Mouse (Mus musculus) heart, postnatal 0 days (tissue): ENCODE results near the gene Slc22a14.

Source experiments
- CTCF ChIP-seq: IDR thresholded peaks from 2 replicates; pipeline ENCODE4 v1.5.1; 2016; ENCODE audit warnings: antibody characterized with exemption, control low read depth, low read depth
- EP300 ChIP-seq: IDR thresholded peaks from 2 replicates; pipeline ENCODE4 v1.6.1; 2016; ENCODE audit warnings: antibody characterized with exemption, low read depth

DNA sequence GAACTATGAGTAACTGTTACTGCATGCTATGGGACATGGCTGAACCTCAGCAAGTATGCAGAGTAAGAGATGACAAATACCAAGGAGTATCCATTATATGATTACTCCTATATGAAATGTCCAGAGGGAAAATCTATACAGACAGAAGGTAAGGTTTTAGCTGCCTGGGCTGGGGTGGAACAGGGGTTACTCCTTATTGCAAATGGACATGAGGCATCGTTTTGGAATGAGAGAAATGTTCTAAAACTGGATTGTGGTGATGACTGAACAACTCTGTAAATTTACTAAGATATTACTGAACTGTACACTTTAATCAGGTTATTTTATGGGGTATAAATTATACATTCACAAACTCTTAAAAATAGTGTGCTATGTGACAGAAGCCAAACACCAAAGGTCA is 46.5 kb downstream of the Slc22a14 start:
- TF ChIP-seq CTCF (no peak), EP300 (no peak)
